Mouse (Mus musculus) bone marrow macrophage, adult 2 months (primary cell): ENCODE results near the gene Adi1.

Experiments used
- CTCF ChIP-seq: IDR thresholded peaks from 2 replicates; pipeline ENCODE4 v1.5.1; 2012; ENCODE audit warnings: low read depth, mild to moderate bottlenecking, low read length, moderate library complexity
- POLR2A ChIP-seq: IDR thresholded peaks from 2 replicates; pipeline ENCODE4 v1.6.1; 2012; ENCODE audit warnings: mild to moderate bottlenecking, low read depth, low read length, borderline replicate concordance

GRCm38 (mm10) chr12:28684674-28685073, 9.6 kb downstream of the Adi1 start:
- no peak for TF ChIP-seq POLR2A
- TF ChIP-seq CTCF, result no peak
